Mouse (Mus musculus) heart, adult 18-20 months (tissue): ENCODE measurements around the gene Parva. TPM values are rescaled to one million over a fixed set of nuclear protein-coding genes. Genes with fewer than 3 reads are reported as not detected.

Experiments used
- DNase-seq, 2 experiments: peaks; one replicate each; pipeline ENCODE4 v3.0.0; 2021 to 2022; ENCODE audit warnings: mixed read lengths in 1 of 2
- long read RNA-seq, 2 experiments: library from polyadenylated mRNA; stranded (forward); transcript quantifications; one replicate each; pipeline ENCODE4 v2.0.0; 2021
- total RNA-seq, 2 experiments: library from RNA; stranded (reverse); gene quantifications; 2 replicates each; pipeline ENCODE4 v1.2.3; 2021

The Parva gene
- total RNA-seq, result 10 to 100 TPM; 38.9 to 42.8 TPM
- long read RNA-seq, experiment 1, full-length matches to known transcripts, result 15 of 24 reads
- long read RNA-seq, experiment 1, partial matches to known transcripts, result 0 of 24 reads
- long read RNA-seq, experiment 1, other reads (novel, unspliced or antisense), result 9 of 24 reads
- long read RNA-seq, experiment 2, full-length matches to known transcripts, result 9 of 15 reads
- long read RNA-seq, experiment 2, partial matches to known transcripts, result 1 of 15 reads
- long read RNA-seq, experiment 2, other reads (novel, unspliced or antisense), result 5 of 15 reads

DNA sequence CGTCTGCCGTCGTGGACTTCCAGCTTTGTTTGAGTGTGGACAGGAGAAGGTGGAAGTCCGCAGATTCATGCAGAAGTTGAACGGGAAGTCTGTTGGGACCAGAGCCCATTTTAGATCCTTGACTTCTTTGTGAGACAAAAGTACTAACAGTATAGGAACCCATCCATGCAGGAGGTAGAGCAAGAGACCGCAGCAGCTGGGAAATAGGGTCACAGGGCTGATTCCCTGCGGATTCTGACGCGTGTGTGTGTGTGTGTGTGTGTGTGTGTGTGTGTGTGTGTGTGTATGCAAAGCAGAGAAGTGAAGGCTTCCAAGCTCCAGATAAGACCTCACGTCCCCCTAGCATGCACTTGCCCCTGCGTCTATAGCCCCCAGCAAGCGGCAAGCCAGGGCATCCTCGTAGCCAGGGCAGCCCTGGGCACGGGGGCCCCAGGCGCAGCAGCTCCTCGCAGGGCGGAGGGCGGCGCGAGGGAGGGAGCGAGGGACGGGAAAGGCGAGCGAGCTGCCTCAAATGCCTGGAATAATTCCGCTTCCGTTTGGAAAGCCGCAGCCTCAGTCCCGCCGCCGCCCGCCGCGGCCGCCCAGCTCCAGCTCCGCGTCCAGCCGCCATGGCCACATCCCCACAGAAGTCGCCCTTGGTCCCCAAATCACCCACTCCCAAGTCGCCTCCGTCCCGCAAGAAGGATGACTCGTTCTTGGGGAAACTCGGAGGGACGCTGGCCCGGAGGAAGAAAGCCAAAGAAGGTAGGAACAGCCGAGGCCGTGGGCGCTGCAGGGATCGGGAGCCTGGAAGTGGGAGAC is at the start of gene Parva:
Gene Parva, plus strand, starts transcription at position 149 of the 801 bp plus-strand sequence.
- peak; percentile 84 to 87 for DNase-seq

- no peak for DNase-seq
Observed at GRCm38 (mm10) chr7:112378056-112378455, 49.2 kb upstream of the Parva start.

- no peak for DNase-seq
Observed at GRCm38 (mm10) chr7:112378476-112378875, 48.8 kb upstream of the Parva start.

DNA sequence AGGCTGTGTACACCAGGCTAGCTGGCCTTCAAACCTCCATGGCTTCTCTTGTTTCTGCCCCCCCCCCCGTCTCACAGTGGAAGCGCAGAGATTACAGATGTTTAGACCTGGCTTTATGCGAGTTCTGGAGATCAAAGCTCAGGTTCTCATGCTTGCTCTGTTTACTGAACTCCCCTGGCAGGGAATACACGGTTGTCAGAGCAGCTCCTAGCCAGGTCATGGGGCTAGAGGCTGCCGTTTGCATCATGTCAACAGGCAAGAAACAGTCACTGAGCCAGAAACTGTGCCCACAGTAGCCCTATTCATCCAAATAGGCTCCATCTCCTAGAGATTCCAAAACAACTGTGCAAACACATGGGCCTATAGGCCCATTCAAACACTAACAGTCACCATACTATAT is 40.8 kb upstream of the Parva start:
- DNase-seq, result no peak

DNA sequence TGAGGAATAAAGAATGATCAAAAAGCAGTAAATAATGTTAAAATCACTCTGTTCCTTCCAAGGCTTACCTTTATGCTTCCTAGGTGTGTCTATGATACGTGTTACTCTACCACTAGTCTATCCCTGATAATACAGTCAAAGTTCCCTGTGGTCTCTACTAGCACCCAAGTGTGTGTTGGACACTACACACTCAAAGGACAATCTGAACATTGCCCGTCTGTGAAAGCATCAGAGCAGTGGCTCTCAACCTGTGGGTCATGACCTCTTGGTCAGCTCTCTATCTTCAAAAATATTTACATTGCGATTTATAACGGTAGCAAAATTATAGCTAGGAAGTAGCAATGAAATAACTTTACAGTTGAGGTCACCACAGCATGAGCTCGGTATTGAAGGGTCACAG is 39.4 kb upstream of the Parva start:
- DNase-seq, result no peak

GRCm38 (mm10) chr7:112388363-112388875 is 38.9 kb upstream of the Parva start:
- no peak for DNase-seq

- no peak for DNase-seq
Observed at GRCm38 (mm10) chr7:112389611-112390251, 37.6 kb upstream of the Parva start.

- no peak for DNase-seq
Observed at GRCm38 (mm10) chr7:112390252-112390936, 36.9 kb upstream of the Parva start.

DNA sequence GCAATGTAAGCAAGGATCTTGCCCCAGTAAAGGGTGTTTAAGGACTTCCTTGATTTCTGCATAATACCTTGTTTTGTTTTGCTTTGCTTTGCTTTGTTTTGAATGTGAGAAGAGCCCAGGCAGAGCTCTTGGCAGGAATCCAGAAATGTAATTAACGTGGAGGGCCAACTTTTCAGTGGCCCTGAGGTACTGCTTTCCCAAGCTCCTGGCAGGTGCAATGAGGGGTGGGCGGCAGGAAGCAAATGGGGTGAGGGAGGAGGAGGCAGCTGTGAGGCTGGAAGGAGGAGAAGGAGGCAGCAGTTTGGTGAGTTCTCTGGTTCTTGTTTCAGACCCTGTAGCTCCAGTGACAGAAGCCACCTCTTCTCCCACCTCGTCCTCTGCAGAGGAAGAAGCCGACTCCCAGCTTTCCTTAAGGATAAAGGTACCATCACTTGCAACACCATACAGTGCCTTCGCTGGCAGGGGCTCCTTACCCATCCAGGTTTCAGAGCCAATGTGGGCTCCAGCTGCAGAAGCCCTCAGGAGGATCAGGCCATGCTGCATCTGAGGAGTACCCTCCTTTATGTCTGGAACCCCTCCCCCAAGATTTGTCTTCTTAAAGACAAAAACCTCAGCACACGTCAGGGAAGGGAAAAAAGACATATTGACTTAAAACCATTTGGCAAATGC is 36.2 kb upstream of the Parva start:
- DNase-seq, result no peak

DNA sequence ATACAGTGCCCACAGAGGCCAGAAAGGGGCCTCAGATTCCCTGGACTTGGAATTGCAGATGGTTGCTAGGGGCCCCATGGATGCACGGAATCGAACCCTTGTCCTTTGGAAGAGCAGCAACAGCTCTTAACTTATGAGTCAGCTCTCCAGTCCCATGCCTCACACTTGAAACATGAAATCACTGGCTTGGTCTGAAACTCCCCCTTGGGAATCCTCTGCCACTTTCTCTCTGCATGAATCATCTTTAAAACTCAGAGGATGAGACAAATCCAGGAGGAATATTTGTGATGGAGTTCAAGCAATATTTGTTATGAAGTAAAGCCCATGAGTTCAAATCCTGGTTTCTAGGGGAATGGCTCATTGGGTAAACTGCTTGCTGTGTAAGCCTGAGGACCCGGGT is 29.5 kb upstream of the Parva start:
- no peak for DNase-seq

GRCm38 (mm10) chr7:112399425-112400170 is 27.7 kb upstream of the Parva start:
- DNase-seq, result no peak

GRCm38 (mm10) chr7:112400175-112400574 is 27.1 kb upstream of the Parva start:
- peak; percentile 70 to 84 for DNase-seq

DNA sequence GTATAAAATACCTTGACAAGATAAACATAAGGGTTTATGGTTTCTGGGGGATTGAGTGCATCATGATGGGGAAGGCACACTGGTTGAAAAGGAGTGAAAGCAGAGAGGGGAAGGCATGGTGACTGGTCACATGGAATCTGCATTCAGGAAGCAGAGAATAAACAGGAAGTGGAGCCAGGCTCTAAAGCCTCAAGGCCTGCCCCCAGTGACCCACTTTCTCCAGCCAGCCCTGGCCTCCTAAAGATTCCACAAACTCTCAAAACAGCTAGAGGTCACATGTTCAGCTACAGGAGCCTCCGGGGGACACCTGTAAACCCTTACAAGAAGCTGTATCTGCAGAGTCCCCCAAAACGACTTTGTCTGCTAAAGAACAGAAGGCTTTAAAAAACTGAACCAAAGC is 22.2 kb upstream of the Parva start:
- DNase-seq, result peak in 1 of 2 experiments; percentile 20

- no peak for DNase-seq
Observed at GRCm38 (mm10) chr7:112405578-112405977, 21.7 kb upstream of the Parva start.

DNA sequence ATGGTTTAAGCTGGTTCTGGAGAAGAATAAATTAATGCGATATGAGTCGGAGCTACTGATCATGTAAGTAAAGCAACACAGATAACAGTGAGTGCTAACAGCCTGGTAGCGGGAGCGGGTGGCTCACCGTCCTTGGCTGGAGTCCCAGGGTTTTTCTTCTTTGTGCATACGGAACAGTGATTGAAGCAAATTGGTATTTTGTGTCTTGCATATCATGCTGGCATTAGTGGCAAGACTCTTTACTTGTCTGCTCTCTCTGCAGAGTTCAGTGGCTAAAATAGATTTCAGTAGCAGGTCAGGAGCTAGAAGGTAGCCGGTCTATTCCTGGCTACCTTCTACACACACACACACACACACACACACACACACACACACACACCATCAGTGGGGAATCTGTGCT is 19.7 kb upstream of the Parva start:
- peak; percentile 30 to 34 for DNase-seq

DNA sequence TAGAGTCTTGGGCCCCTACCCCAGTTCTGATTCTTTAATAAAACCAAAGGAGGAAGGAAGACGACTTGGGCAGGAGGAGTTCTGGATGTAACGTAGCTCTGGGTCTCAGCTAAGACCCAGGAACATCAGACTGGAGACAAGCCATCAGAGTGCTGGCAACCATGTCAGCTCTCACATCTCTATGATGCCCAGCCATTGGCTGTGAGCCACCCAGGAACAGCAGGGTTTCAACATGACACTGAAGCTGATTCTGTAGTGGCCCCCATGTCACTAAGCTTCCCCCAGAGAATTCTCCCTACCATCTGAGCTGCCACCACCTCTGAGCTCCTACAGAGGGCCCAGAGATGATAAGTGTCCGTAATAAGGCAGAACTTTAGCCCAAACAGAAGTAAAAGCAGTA is 17.3 kb upstream of the Parva start:
- DNase-seq, result no peak

DNA sequence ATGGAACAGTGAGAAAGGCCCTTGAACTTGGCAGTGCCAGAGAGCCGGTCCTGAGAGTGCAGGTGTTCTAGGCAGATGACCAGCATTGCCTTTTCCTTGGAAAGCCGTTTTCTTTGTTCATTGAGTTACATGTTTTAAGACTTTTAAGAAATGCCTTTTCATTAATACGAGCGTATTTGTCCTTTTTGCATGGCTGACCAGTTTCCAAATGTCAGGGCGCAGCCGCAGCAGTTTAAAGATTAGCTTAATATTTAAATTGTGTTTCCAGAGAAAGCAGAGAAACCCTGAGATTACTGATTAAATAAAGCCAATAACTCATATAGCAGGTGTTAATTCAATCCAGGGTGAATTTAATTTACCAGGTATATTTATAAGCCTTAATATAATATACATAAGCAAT is 14.0 kb upstream of the Parva start:
- DNase-seq, result no peak

DNA sequence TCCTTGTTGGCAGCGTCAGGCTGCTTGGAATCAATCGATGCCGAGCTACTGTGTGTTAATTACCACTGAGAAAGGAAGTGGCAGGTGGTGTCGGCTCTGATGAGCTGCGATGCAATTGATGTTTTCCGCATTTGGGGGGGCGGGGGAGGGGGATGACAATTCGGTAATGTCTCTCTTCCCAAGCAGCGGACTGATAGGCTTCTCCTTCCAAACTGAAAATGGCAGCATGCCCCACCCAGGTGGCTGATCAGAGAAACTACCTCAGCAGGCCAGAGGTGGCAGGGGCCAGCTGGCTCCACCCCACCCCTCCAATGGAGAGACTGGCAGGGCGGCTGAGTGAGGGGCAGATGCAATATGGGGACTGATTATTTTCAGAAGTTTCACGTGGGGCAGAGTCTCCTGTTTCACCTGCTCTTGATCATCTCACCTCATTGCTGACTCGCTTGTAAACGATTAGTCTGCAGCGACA is 11.2 kb upstream of the Parva start:
- no peak for DNase-seq

DNA sequence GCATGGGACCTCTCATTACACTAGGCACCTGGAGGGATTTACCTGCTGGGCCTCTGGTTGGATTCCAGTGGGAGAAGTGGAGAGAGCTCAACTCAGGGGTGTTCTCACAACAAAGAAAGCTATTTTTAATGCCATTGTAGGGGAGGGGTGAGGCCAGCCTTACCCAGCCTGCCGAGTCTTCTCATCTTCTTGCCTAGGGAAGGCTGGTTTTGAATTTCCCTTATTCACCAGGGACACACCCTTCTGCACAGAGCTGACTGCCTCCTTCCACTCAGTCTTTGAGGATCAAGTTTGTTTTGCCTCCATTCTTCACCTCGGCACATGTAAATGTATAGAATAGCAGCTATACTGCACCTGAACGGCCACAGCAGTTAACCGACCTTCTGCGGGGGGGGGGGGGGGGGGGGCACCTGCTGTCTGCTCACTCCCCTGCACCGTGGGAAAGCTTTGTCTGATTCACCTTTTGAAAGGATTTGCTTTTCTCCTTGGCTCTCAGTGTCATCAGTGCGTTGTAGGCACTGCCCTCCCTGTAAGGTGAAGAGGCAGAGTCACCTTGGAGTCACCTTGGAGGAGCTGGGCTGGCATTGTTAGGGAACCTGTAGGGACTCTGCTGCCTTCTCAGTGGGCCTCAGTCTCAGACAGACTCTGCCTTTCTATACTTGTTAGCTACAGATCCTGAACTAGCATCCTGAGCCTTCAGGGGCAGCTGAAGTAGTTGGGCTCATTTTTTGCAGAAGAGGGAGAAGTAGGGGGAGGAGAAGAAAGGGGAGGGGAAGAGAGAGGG is 10.4 kb upstream of the Parva start:
- no peak for DNase-seq

DNA sequence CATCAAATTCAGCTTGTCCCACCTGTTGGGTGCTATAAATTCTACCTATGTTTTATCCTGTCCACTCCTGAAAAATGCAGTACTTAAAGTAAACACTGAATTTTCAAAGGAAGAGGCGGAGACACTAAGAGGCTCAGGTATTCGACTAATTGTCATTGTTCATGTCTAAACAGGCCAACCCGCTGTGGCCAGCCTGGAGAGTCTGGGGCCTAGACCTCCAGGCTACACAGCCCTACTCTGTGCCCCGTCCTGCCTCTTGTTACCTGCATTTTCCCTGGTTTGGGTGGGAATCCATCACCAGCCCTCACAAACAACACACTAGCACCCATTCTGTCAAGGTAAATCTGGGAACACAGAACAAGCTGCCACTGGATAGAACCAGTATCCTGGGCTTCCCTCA is 9.7 kb upstream of the Parva start:
- no peak for DNase-seq
